Mouse (Mus musculus): ENCODE data around the gene Dgkq. TPM values are rescaled to one million over a fixed set of nuclear protein-coding genes. Genes with fewer than 3 reads are reported as not detected.

Gene Dgkq
- polyA plus RNA-seq, 1 experiment from 2014 or later = 13.9 TPM

- no peak overlapping the region for H3K4me3 ChIP-seq (ENCODE audit: low read depth, low read length)
- no peak for ATAC-seq (replicated peaks; ENCODE audit: low FRiP score)
- H3K36me3 ChIP-seq (ENCODE audit: control insufficient read depth, insufficient read depth, low read length) = peaks cover 5% of the 10 kb centered on the region; the same call in 1 of the 2 replicates
These were observed 14.1 kb downstream of the Dgkq start for GRCm38 (mm10) chr5:108655381-108655780.

DNA sequence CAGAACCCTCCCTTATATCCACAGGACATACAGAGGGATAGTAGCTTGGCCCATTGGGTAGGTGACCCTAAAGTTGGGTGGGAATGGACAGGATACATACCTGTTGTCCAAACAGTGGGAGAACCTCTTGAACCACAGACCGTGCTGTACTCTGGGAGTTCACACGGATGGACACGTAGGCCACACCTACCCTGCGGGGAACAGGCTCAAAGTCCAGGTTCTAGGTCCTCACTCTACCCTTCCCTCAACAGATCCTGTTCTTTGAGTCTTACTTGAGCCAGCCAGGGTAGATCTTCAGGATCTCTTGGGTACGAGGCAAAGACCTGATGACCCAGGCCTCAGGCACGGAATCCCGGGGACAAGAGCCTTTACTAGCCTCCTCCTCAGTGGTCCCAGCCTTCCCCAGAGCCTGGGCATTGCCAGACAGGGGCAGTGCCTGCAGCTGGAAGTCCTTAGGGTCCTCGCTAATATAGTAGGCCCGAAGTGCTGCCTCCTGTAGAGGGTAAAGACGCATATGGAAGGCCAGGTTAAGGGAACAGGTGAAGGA, 15.0 kb downstream of the Dgkq start:
- Histone ChIP-seq H3K4me3 (ENCODE audit: low read depth, low read length) (no peak overlapping the region), H3K9ac (ENCODE audit: low read length) (no peak overlapping the region), H3K27ac (ENCODE audit: low read depth, low read length) (no peak overlapping the region), H3K4me1 (replicated peaks; ENCODE audit: control insufficient read depth, insufficient read depth, low read length) (no peaks in the 10 kb centered on the region; the same call in 1 of the 2 replicates), H3K27me3 (ENCODE audit: control insufficient read depth, insufficient read depth, low read length) (no peaks in the 10 kb centered on the region), H3K36me3 (ENCODE audit: control insufficient read depth, insufficient read depth, low read length) (peaks cover 5% of the 10 kb centered on the region; the same call in 1 of the 2 replicates), H3K4me2 (ENCODE audit: low read depth, low read length, severe bottlenecking) (no peak overlapping the region), H3K9me3 (ENCODE audit: control insufficient read depth, low read length) (no peaks in the 10 kb centered on the region)
- DNase-seq (ENCODE audit: low spot score) (peak; percentile 41), ATAC-seq (replicated peaks; ENCODE audit: low FRiP score) (no peak)
- 95% methylated on average over 10 of the region's 10 CpGs for WGBS

More at GRCm38 (mm10) chr5:108655381-108655780, 14.1 kb downstream of the Dgkq start:
- H3K4me2 ChIP-seq (ENCODE audit: low read depth, low read length, severe bottlenecking) = no peak overlapping the region
- no peak overlapping the region for H3K9ac ChIP-seq (ENCODE audit: low read length)
- H3K27ac ChIP-seq (ENCODE audit: low read depth, low read length) = no peak overlapping the region
- WGBS = 93% methylated on average over 9 of the region's 9 CpGs
- H3K27me3 ChIP-seq (ENCODE audit: control insufficient read depth, insufficient read depth, low read length) = no peaks in the 10 kb centered on the region
- no peaks in the 10 kb centered on the region for H3K9me3 ChIP-seq (ENCODE audit: control insufficient read depth, low read length)
- peaks cover 5% of the 10 kb centered on the region for H3K4me1 ChIP-seq (replicated peaks; ENCODE audit: control insufficient read depth, insufficient read depth, low read length)
- peak; percentile 43 for DNase-seq (ENCODE audit: low spot score)

DNA sequence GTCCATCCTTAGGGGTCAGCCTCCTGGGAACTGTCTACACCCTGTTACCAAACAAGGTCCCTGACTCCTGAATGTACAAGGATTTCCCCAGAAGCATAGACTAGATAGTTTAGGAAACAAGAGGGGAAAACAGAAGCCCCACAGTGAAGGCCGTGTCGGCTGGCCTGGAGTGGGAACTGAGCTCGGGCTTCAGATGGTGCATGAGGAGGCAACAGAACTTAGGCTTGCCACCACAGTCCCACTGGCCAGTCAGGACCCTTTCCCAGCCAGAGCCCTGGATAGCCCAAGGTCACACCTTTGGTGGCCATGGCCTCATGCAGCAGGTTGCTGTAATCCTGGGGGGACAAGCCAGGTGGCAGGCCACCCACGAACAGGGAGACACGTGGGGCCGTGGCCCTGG, 16.1 kb downstream of the Dgkq start:
- Histone ChIP-seq H3K9ac (ENCODE audit: low read length) (no peak overlapping the region), H3K4me2 (ENCODE audit: low read depth, low read length, severe bottlenecking) (no peak overlapping the region), H3K27ac (ENCODE audit: low read depth, low read length) (no peak overlapping the region), H3K36me3 (ENCODE audit: control insufficient read depth, insufficient read depth, low read length) (peaks cover 8% of the 10 kb centered on the region; the same call in 1 of the 2 replicates), H3K9me3 (ENCODE audit: control insufficient read depth, low read length) (no peaks in the 10 kb centered on the region), H3K4me3 (ENCODE audit: low read depth, low read length) (no peak overlapping the region), H3K27me3 (ENCODE audit: control insufficient read depth, insufficient read depth, low read length) (no peaks in the 10 kb centered on the region), H3K4me1 (replicated peaks; ENCODE audit: control insufficient read depth, insufficient read depth, low read length) (no peaks in the 10 kb centered on the region)
- DNase-seq (ENCODE audit: low spot score) (peak; percentile 47), ATAC-seq (replicated peaks; ENCODE audit: low FRiP score) (no peak)
- 88% methylated on average over 6 of the region's 6 CpGs for WGBS

GRCm38 (mm10) chr5:108651823-108652222, 17.6 kb downstream of the Dgkq start:
- no peaks in the 10 kb centered on the region for H3K9me3 ChIP-seq (ENCODE audit: control insufficient read depth, low read length)
- ATAC-seq (replicated peaks; ENCODE audit: low FRiP score) (peak; percentile 62; the same call in 1 of the 2 replicates), DNase-seq (ENCODE audit: low spot score) (peak; percentile 66)
- no peaks in the 10 kb centered on the region for H3K4me1 ChIP-seq (replicated peaks; ENCODE audit: control insufficient read depth, insufficient read depth, low read length)
- H3K4me3 ChIP-seq (ENCODE audit: low read depth, low read length) = no peak overlapping the region
- H3K4me2 ChIP-seq (ENCODE audit: low read depth, low read length, severe bottlenecking) = no peak overlapping the region
- WGBS = 63% methylated on average over 1 of the region's 1 CpGs
- H3K36me3 ChIP-seq (ENCODE audit: control insufficient read depth, insufficient read depth, low read length) = peaks cover 8% of the 10 kb centered on the region; the same call in 1 of the 2 replicates
- H3K27me3 ChIP-seq (ENCODE audit: control insufficient read depth, insufficient read depth, low read length) = no peaks in the 10 kb centered on the region
- H3K27ac ChIP-seq (ENCODE audit: low read depth, low read length) = no peak overlapping the region
- H3K9ac ChIP-seq (ENCODE audit: low read length) = no peak overlapping the region

- Histone ChIP-seq H3K9me3 (ENCODE audit: control insufficient read depth, low read length) (no peaks in the 10 kb centered on the region), H3K36me3 (ENCODE audit: control insufficient read depth, insufficient read depth, low read length) (peaks cover 8% of the 10 kb centered on the region; the same call in 1 of the 2 replicates), H3K27ac (ENCODE audit: low read depth, low read length) (no peak overlapping the region), H3K27me3 (ENCODE audit: control insufficient read depth, insufficient read depth, low read length) (no peaks in the 10 kb centered on the region), H3K4me3 (ENCODE audit: low read depth, low read length) (no peak overlapping the region), H3K9ac (ENCODE audit: low read length) (no peak overlapping the region), H3K4me1 (replicated peaks; ENCODE audit: control insufficient read depth, insufficient read depth, low read length) (no peaks in the 10 kb centered on the region), H3K4me2 (ENCODE audit: low read depth, low read length, severe bottlenecking) (no peak overlapping the region)
- ATAC-seq (replicated peaks; ENCODE audit: low FRiP score) = no peak; the same call in 1 of the 2 replicates
- 90% methylated on average over 5 of the region's 5 CpGs for WGBS
- DNase-seq (ENCODE audit: low spot score) = peak; percentile 32
These were observed 18.2 kb downstream of the Dgkq start for GRCm38 (mm10) chr5:108651136-108651720.

- no peaks in the 10 kb centered on the region for H3K9me3 ChIP-seq (ENCODE audit: control insufficient read depth, low read length)
- H3K36me3 ChIP-seq (ENCODE audit: control insufficient read depth, insufficient read depth, low read length) = peaks cover 8% of the 10 kb centered on the region; the same call in 1 of the 2 replicates
- WGBS = 89% methylated on average over 7 of the region's 7 CpGs
- no peak overlapping the region for H3K4me2 ChIP-seq (ENCODE audit: low read depth, low read length, severe bottlenecking)
- peak; percentile 35 for DNase-seq (ENCODE audit: low spot score)
- H3K9ac ChIP-seq (ENCODE audit: low read length) = no peak overlapping the region
- H3K4me1 ChIP-seq (replicated peaks; ENCODE audit: control insufficient read depth, insufficient read depth, low read length) = no peaks in the 10 kb centered on the region
- H3K27me3 ChIP-seq (ENCODE audit: control insufficient read depth, insufficient read depth, low read length) = no peaks in the 10 kb centered on the region
- H3K4me3 ChIP-seq (ENCODE audit: low read depth, low read length) = no peak overlapping the region
- no peak overlapping the region for H3K27ac ChIP-seq (ENCODE audit: low read depth, low read length)
- ATAC-seq (replicated peaks; ENCODE audit: low FRiP score) = no peak
These were observed 19.1 kb downstream of the Dgkq start for GRCm38 (mm10) chr5:108650341-108650740.

GRCm38 (mm10) chr5:108648937-108649576, 20.4 kb downstream of the Dgkq start:
- no peak overlapping the region for H3K27ac ChIP-seq (ENCODE audit: low read depth, low read length)
- no peaks in the 10 kb centered on the region for H3K4me1 ChIP-seq (replicated peaks; ENCODE audit: control insufficient read depth, insufficient read depth, low read length)
- no peak overlapping the region for H3K4me2 ChIP-seq (ENCODE audit: low read depth, low read length, severe bottlenecking)
- H3K4me3 ChIP-seq (ENCODE audit: low read depth, low read length) = no peak overlapping the region
- no peaks in the 10 kb centered on the region for H3K9me3 ChIP-seq (ENCODE audit: control insufficient read depth, low read length)
- no peak overlapping the region for H3K9ac ChIP-seq (ENCODE audit: low read length)
- peak; percentile 48 for DNase-seq (ENCODE audit: low spot score)
- 89% methylated on average over 11 of the region's 11 CpGs for WGBS
- H3K36me3 ChIP-seq (ENCODE audit: control insufficient read depth, insufficient read depth, low read length) = peaks cover 6% of the 10 kb centered on the region; the same call in 1 of the 2 replicates
- no peaks in the 10 kb centered on the region for H3K27me3 ChIP-seq (ENCODE audit: control insufficient read depth, insufficient read depth, low read length)
- no peak for ATAC-seq (replicated peaks; ENCODE audit: low FRiP score)

DNA sequence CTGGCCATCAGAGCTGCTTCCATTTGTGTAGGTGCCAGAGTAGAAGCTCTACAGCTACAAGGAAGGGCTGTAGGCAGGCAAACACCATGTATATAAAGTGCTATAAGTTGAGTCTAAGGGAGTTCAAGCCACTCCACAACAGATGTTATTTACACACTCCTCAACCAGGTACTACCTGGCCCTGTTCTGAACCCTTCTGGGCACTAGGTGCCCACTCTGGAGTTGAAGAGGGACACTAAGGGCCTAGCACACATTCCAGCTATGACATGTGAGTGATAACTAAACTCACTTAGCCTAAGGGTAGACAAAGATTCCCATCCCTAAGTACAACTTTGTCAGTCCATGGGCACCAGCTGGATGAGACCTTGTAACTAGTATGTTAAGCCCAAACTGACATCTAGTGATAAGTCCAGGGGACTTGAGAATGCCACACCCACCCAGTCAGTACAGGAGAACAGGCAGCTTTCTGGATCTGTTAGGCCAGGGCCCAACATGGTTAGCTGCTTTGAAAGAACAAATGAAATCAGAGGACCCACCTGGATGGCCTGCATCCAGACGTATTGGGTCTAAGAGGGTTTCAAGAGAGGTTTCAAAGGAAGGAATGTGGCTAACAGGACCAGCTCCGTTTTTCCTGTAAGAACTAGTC, 21.5 kb downstream of the Dgkq start:
- Histone ChIP-seq H3K4me2 (ENCODE audit: low read depth, low read length, severe bottlenecking) (no peak overlapping the region), H3K27me3 (ENCODE audit: control insufficient read depth, insufficient read depth, low read length) (no peaks in the 10 kb centered on the region), H3K4me1 (replicated peaks; ENCODE audit: control insufficient read depth, insufficient read depth, low read length) (no peaks in the 10 kb centered on the region), H3K27ac (ENCODE audit: low read depth, low read length) (no peak overlapping the region), H3K9ac (ENCODE audit: low read length) (no peak overlapping the region), H3K9me3 (ENCODE audit: control insufficient read depth, low read length) (no peaks in the 10 kb centered on the region), H3K36me3 (ENCODE audit: control insufficient read depth, insufficient read depth, low read length) (peaks cover 3% of the 10 kb centered on the region; the same call in 1 of the 2 replicates), H3K4me3 (ENCODE audit: low read depth, low read length) (no peak overlapping the region)
- no peak for ATAC-seq (replicated peaks; ENCODE audit: low FRiP score)
- 86% methylated on average over 2 of the region's 2 CpGs for WGBS
- no peak for DNase-seq (ENCODE audit: low spot score)
